Mouse (Mus musculus) B cell, adult 62 days (primary cell): ENCODE results near the gene Gm10260. TPM values are rescaled to one million over a fixed set of nuclear protein-coding genes. Genes with fewer than 3 reads are reported as not detected.

ENCODE experiments used
- total RNA-seq: library from RNA; stranded (reverse); gene quantifications from 4 replicates; pipeline ENCODE4 v1.2.4, GENCODE M21; 2023

Gene Gm10260
- total RNA-seq: 353 to 470 TPM (median 403 TPM) in 4 replicates

DNA sequence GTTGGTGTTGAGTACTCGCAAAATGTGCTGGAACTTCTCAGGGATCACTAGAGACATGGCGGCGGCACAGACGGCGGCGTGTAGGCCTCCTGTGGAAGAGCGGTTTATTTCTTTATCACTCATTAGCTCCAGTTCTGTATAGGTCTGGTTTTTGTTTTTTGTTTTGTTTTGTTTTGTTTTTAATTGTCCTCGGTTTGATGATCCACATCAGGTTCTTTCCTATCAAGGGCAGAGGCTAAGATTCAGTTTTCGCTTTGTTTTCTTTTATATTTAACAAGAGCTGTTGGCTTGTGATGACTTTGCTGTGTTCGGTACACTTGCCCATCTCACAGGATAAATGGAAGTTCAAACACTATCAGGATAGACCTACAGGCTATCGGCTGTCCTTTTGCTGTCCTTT lies at the start of gene Gm10260:
TSS of gene Gm10260 (minus strand) at position 101 of the 400 bp plus-strand sequence.

